Mouse (Mus musculus) ES-Bruce4 (cell line): ENCODE results near the gene Slc9a3.

Experiments used
- CTCF ChIP-seq: IDR thresholded peaks from one replicate; pipeline ENCODE4 v1.8.1; 2011; ENCODE audit warnings: low read depth, low read length
- POLR2A ChIP-seq: IDR thresholded peaks from one replicate; pipeline ENCODE4 v1.8.1; 2011; ENCODE audit warnings: low read length; ENCODE audit not compliant: insufficient read depth

DNA sequence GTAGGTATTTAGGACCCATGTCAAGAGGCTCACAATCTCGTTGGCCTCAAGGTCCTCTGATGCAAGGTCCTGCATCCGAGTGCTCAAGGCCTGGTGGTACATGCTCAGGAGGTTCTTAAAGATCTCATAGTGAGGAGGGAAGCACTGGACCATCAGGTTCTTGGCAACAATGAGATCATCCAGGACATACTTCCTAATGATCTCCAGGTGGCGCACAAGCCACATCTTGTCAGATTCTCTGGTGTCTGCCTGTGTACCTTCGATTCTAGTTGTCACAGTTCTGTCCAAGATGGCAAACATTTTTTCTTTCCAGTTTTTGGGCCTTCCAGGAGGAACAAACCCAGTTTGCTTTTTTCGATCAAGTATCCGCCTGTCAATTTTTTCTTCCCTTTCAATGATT, 71.4 kb downstream of the Slc9a3 start:
- TF ChIP-seq CTCF (peak; percentile 19), POLR2A (no peak)
